Mouse (Mus musculus) liver, postnatal 0 days (tissue): Measurements from ENCODE around the gene Gm5426.
"Not testable (repeated sequence)": the region's sequence is repeated elsewhere in the genome, so short reads cannot be mapped to it uniquely, and the experiment has no call there.

Experiments
- CTCF ChIP-seq: sonication (generic); IDR thresholded peaks from 2 replicates; pipeline ENCODE4 v1.5.1; 2016; ENCODE audit warnings: antibody characterized with exemption, low read depth
- EP300 ChIP-seq: IDR thresholded peaks from 2 replicates; pipeline ENCODE4 v1.6.1; 2016; ENCODE audit warnings: antibody characterized with exemption, low read depth, mild to moderate bottlenecking

GRCm38 (mm10) chr10:96139274-96139673 lies 2.9 kb downstream of the Gm5426 start:
- not testable (repeated sequence) for TF ChIP-seq CTCF, EP300
